Mouse (Mus musculus) midbrain, embryonic 13.5 days (tissue): ENCODE results near the gene Rnf17. TPM values are rescaled to one million over a fixed set of nuclear protein-coding genes. Genes with fewer than 3 reads are reported as not detected.

Source experiments
- ATAC-seq: fragments of 200-750 bp; cut with Nextera tagmentation; 2 replicates; pipeline ENCODE4 v1.8.0; 2017; ENCODE audit warnings: mild to moderate bottlenecking, moderate TSS enrichment, moderate library complexity
- H3K27ac ChIP-seq: fragments of 300-500 bp; sonication (generic); 2 replicates; pipeline ENCODE4 v1.5.1; 2015; ENCODE audit warnings: inconsistent platforms, mild to moderate bottlenecking, moderate library complexity
- H3K27me3 ChIP-seq: fragments of 300-500 bp; sonication (generic); 2 replicates; pipeline ENCODE4 v1.6.1; 2015; ENCODE audit warnings: mild to moderate bottlenecking, inconsistent platforms
- H3K36me3 ChIP-seq: fragments of 300-500 bp; sonication (generic); 2 replicates; pipeline ENCODE4 v1.6.1; 2015; ENCODE audit warnings: mild to moderate bottlenecking, inconsistent platforms
- H3K4me1 ChIP-seq: fragments of 300-500 bp; sonication (generic); replicated peaks from 2 replicates; pipeline ENCODE4 v1.6.1; 2015; ENCODE audit warnings: inconsistent platforms
- H3K4me2 ChIP-seq: fragments of 300-500 bp; sonication (generic); replicated peaks from 2 replicates; pipeline ENCODE4 v1.6.1; 2015; ENCODE audit warnings: moderate library complexity, mild to moderate bottlenecking, inconsistent platforms
- H3K4me3 ChIP-seq: fragments of 300-500 bp; sonication (generic); replicated peaks from 2 replicates; pipeline ENCODE4 v1.5.1; 2015; ENCODE audit warnings: mild to moderate bottlenecking, inconsistent platforms
- H3K9ac ChIP-seq: fragments of 300-500 bp; sonication (generic); replicated peaks from 2 replicates; pipeline ENCODE4 v1.6.1; 2015; ENCODE audit warnings: mild to moderate bottlenecking, inconsistent platforms
- H3K9me3 ChIP-seq: fragments of 300-500 bp; sonication (generic); 2 replicates; pipeline ENCODE4 v1.6.1; 2016; ENCODE audit warnings: mild to moderate bottlenecking, inconsistent platforms
- WGBS: fragments of 180-500 bp; shearing (Covaris S2); methylation state at CpG from one replicate; pipeline ENCODE4 v1.1.7; 2015; 5-methylcytosine and 5-hydroxymethylcytosine counted together
- polyA plus RNA-seq: library from polyadenylated mRNA; unstranded; fragments of >200 nt; fragmentation: Nextera tagmentation; extraction: Ambion mirVana; gene quantifications from 2 replicates; pipeline ENCODE4 v1.2.1, GENCODE M21; 2015

Rnf17 gene
- polyA plus RNA-seq, 1 experiment from 2014 or later, result 1.7 TPM

- ATAC-seq, result no peak
- no peak overlapping the region for H3K4me3 ChIP-seq
- no peak overlapping the region for H3K27ac ChIP-seq
- H3K9me3 ChIP-seq, result no peaks in the 10 kb centered on the region
- no peaks in the 10 kb centered on the region for H3K36me3 ChIP-seq
- no peak overlapping the region for H3K4me2 ChIP-seq
- H3K27me3 ChIP-seq, result no peaks in the 10 kb centered on the region
- H3K9ac ChIP-seq, result no peak overlapping the region
- H3K4me1 ChIP-seq, result no peaks in the 10 kb centered on the region
- 89% methylated on average over 2 of the region's 2 CpGs for WGBS
Measured at GRCm38 (mm10) chr14:56514775-56515174, 112.4 kb downstream of the Rnf17 start.

- H3K4me2 ChIP-seq, result no peak overlapping the region
- WGBS, result 93% methylated on average over 2 of the region's 2 CpGs
- no peak for ATAC-seq
- H3K27ac ChIP-seq, result no peak overlapping the region
- no peaks in the 10 kb centered on the region for H3K27me3 ChIP-seq
- H3K4me1 ChIP-seq, result no peaks in the 10 kb centered on the region
- H3K9me3 ChIP-seq, result no peaks in the 10 kb centered on the region
- H3K36me3 ChIP-seq, result peaks cover 60% of the 10 kb centered on the region
- no peak overlapping the region for H3K9ac ChIP-seq
- H3K4me3 ChIP-seq, result no peak overlapping the region
Measured at GRCm38 (mm10) chr14:56530788-56531187, 128.4 kb downstream of the Rnf17 start.

GRCm38 (mm10) chr14:56544946-56545345, 142.6 kb downstream of the Rnf17 start:
- H3K27ac ChIP-seq, result no peak overlapping the region
- H3K27me3 ChIP-seq, result no peaks in the 10 kb centered on the region
- H3K4me1 ChIP-seq, result no peaks in the 10 kb centered on the region
- 84% methylated on average over 1 of the region's 1 CpGs for WGBS
- H3K4me2 ChIP-seq, result no peak overlapping the region
- no peak overlapping the region for H3K9ac ChIP-seq
- no peak for ATAC-seq
- no peaks in the 10 kb centered on the region for H3K9me3 ChIP-seq
- peaks cover 25% of the 10 kb centered on the region for H3K36me3 ChIP-seq
- H3K4me3 ChIP-seq, result no peak overlapping the region

GRCm38 (mm10) chr14:56545491-56545890, 143.1 kb downstream of the Rnf17 start:
- no peak overlapping the region for H3K27ac ChIP-seq
- H3K9ac ChIP-seq, result no peak overlapping the region
- H3K4me2 ChIP-seq, result no peak overlapping the region
- H3K9me3 ChIP-seq, result no peaks in the 10 kb centered on the region
- peaks cover 25% of the 10 kb centered on the region for H3K36me3 ChIP-seq
- no peak for ATAC-seq
- H3K4me3 ChIP-seq, result no peak overlapping the region
- no peaks in the 10 kb centered on the region for H3K27me3 ChIP-seq
- no peaks in the 10 kb centered on the region for H3K4me1 ChIP-seq
- 94% methylated on average over 4 of the region's 4 CpGs for WGBS

- peaks cover 52% of the 10 kb centered on the region for H3K36me3 ChIP-seq
- H3K4me1 ChIP-seq, result no peaks in the 10 kb centered on the region
- WGBS, result 84% methylated on average over 4 of the region's 4 CpGs
Measured at GRCm38 (mm10) chr14:56550960-56551359, 148.6 kb downstream of the Rnf17 start.

GRCm38 (mm10) chr14:56552924-56553323, 150.5 kb downstream of the Rnf17 start:
- Histone ChIP-seq H3K4me1 (no peaks in the 10 kb centered on the region), H3K4me2 (no peak overlapping the region), H3K27ac (no peak overlapping the region), H3K9me3 (no peaks in the 10 kb centered on the region), H3K36me3 (peaks cover 61% of the 10 kb centered on the region), H3K4me3 (no peak overlapping the region), H3K9ac (no peak overlapping the region), H3K27me3 (no peaks in the 10 kb centered on the region)
- no peak for ATAC-seq
- 92% methylated on average over 6 of the region's 6 CpGs for whole genome bisulfite sequencing

More at GRCm38 (mm10) chr14:56550960-56551359, 148.6 kb downstream of the Rnf17 start:
- Histone ChIP-seq H3K27ac (no peak overlapping the region), H3K4me3 (no peak overlapping the region), H3K9me3 (no peaks in the 10 kb centered on the region), H3K27me3 (no peaks in the 10 kb centered on the region), H3K9ac (no peak overlapping the region), H3K4me2 (no peak overlapping the region)
- no peak for ATAC-seq

GRCm38 (mm10) chr14:56553331-56553730, 150.9 kb downstream of the Rnf17 start:
- 96% methylated on average over 7 of the region's 7 CpGs for WGBS
- Histone ChIP-seq H3K4me2 (no peak overlapping the region), H3K27ac (no peak overlapping the region), H3K4me3 (no peak overlapping the region), H3K36me3 (peaks cover 65% of the 10 kb centered on the region), H3K4me1 (no peaks in the 10 kb centered on the region), H3K27me3 (no peaks in the 10 kb centered on the region), H3K9ac (no peak overlapping the region), H3K9me3 (no peaks in the 10 kb centered on the region)
- ATAC-seq, result no peak

GRCm38 (mm10) chr14:56554716-56555115, 152.3 kb downstream of the Rnf17 start:
- H3K27ac ChIP-seq, result no peak overlapping the region
- H3K27me3 ChIP-seq, result no peaks in the 10 kb centered on the region
- H3K4me3 ChIP-seq, result no peak overlapping the region
- 95% methylated on average over 2 of the region's 2 CpGs for WGBS
- no peak for ATAC-seq
- H3K9me3 ChIP-seq, result no peaks in the 10 kb centered on the region
- no peak overlapping the region for H3K4me2 ChIP-seq
- H3K9ac ChIP-seq, result no peak overlapping the region
- H3K36me3 ChIP-seq, result peaks cover 61% of the 10 kb centered on the region
- no peaks in the 10 kb centered on the region for H3K4me1 ChIP-seq

- no peak for ATAC-seq
- H3K4me1 ChIP-seq, result no peaks in the 10 kb centered on the region
- 94% methylated on average over 3 of the region's 3 CpGs for WGBS
- H3K27me3 ChIP-seq, result no peaks in the 10 kb centered on the region
- no peak overlapping the region for H3K4me2 ChIP-seq
- H3K27ac ChIP-seq, result no peak overlapping the region
- no peak overlapping the region for H3K4me3 ChIP-seq
- peaks cover 41% of the 10 kb centered on the region for H3K36me3 ChIP-seq
- H3K9ac ChIP-seq, result no peak overlapping the region
- H3K9me3 ChIP-seq, result no peaks in the 10 kb centered on the region
Measured at GRCm38 (mm10) chr14:56559134-56559533, 156.8 kb downstream of the Rnf17 start.

GRCm38 (mm10) chr14:56567476-56567875, 165.1 kb downstream of the Rnf17 start:
- H3K27ac ChIP-seq, result no peak overlapping the region
- 86% methylated on average over 7 of the region's 7 CpGs for WGBS
- no peaks in the 10 kb centered on the region for H3K27me3 ChIP-seq
- H3K9me3 ChIP-seq, result no peaks in the 10 kb centered on the region
- no peak overlapping the region for H3K4me2 ChIP-seq
- H3K36me3 ChIP-seq, result peaks cover 12% of the 10 kb centered on the region
- H3K9ac ChIP-seq, result no peak overlapping the region
- H3K4me1 ChIP-seq, result peaks cover 12% of the 10 kb centered on the region
- ATAC-seq, result no peak
- no peak overlapping the region for H3K4me3 ChIP-seq

GRCm38 (mm10) chr14:56569041-56569440, 166.7 kb downstream of the Rnf17 start:
- no peak for ATAC-seq
- H3K9ac ChIP-seq, result no peak overlapping the region
- H3K36me3 ChIP-seq, result no peaks in the 10 kb centered on the region; the same call in 1 of the 2 replicates
- no peak overlapping the region for H3K27ac ChIP-seq
- H3K4me1 ChIP-seq, result peaks cover 14% of the 10 kb centered on the region
- no peak overlapping the region for H3K4me2 ChIP-seq
- 86% methylated on average over 4 of the region's 4 CpGs for WGBS
- H3K9me3 ChIP-seq, result no peaks in the 10 kb centered on the region
- H3K27me3 ChIP-seq, result peaks cover 3% of the 10 kb centered on the region; the same call in 1 of the 2 replicates
- no peak overlapping the region for H3K4me3 ChIP-seq

- WGBS, result under 1% methylated on average over 59 of the region's 59 CpGs
- Histone ChIP-seq H3K4me2 (peak overlapping the region; percentile 77), H3K4me1 (peaks cover 20% of the 10 kb centered on the region), H3K9me3 (no peaks in the 10 kb centered on the region), H3K27ac (peak overlapping the region; percentile 73), H3K36me3 (no peaks in the 10 kb centered on the region; the same call in 1 of the 2 replicates), H3K27me3 (peaks cover 7% of the 10 kb centered on the region), H3K4me3 (peak overlapping the region; percentile 86), H3K9ac (peak overlapping the region; percentile 74)
- ATAC-seq, result peak; percentile 100
Measured at GRCm38 (mm10) chr14:56571310-56572093, 169.1 kb downstream of the Rnf17 start.
